Mouse (Mus musculus) testis, adult 2 months (tissue): Measurements from ENCODE around the gene Wars.

Experiments
- CTCF ChIP-seq: fragments of 200-500 bp; IDR thresholded peaks from 2 replicates; pipeline ENCODE4 v1.5.1; 2012; ENCODE audit warnings: low read depth, mild to moderate bottlenecking, inconsistent platforms, low read length, moderate library complexity; ENCODE audit not compliant: control insufficient read depth, insufficient read depth, insufficient replicate concordance
- POLR2A ChIP-seq: fragments of 200-500 bp; IDR thresholded peaks from 2 replicates; pipeline ENCODE4 v1.6.1; 2012; ENCODE audit warnings: low read depth, mild to moderate bottlenecking, inconsistent platforms, low read length, moderate library complexity; ENCODE audit not compliant: control insufficient read depth

DNA sequence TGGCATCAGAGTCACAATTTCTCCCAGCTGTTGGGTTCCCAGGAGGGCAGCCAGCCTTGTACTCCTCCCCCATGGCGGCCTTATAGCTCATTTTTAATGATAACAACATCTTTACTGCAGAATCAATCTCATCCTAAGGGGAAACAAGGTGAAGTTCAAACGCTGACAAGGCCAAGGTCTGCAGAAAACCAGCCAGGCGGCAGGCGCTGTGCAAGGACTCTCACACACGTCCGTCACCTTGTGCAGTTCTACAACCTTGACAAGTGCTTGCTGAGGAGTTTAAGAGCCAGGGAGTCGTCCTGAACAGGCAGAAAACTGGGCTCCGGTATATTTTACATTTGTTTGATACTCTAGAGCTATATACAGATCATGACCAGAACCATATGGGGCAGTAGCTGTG lies 11.2 kb downstream of the Wars start:
- TF ChIP-seq CTCF (no peak), POLR2A (no peak)
